Mouse (Mus musculus) forebrain, postnatal 0 days (tissue): ENCODE measurements around the gene Iqschfp. TPM values are rescaled to one million over a fixed set of nuclear protein-coding genes. Genes with fewer than 3 reads are reported as not detected.

Experiments used
- ATAC-seq: fragments of 200-750 bp; cut with Nextera tagmentation; 2 replicates; pipeline ENCODE4 v1.8.0; 2017; ENCODE audit warnings: mild to moderate bottlenecking, moderate library complexity
- DNase-seq: peaks from one replicate; pipeline ENCODE4 v3.0.0-alpha.2; 2015
- H3K27ac ChIP-seq: fragments of 300-500 bp; sonication (generic); 2 replicates; pipeline ENCODE4 v1.5.1; 2014; ENCODE audit warnings: low read depth, mild to moderate bottlenecking, antibody characterized with exemption, low read length, moderate library complexity, mixed read lengths
- H3K27me3 ChIP-seq: fragments of 300-500 bp; sonication (generic); 2 replicates; pipeline ENCODE4 v1.6.1; 2014; ENCODE audit warnings: mild to moderate bottlenecking, low read length, mixed read lengths; ENCODE audit not compliant: insufficient read depth
- H3K36me3 ChIP-seq: fragments of 300-500 bp; sonication (generic); 2 replicates; pipeline ENCODE4 v1.6.1; 2014; ENCODE audit warnings: mild to moderate bottlenecking, moderate library complexity; ENCODE audit not compliant: insufficient read depth
- H3K4me1 ChIP-seq: fragments of 300-500 bp; sonication (generic); 2 replicates; pipeline ENCODE4 v1.6.1; 2014; ENCODE audit warnings: antibody characterized with exemption; ENCODE audit not compliant: insufficient read depth
- H3K4me2 ChIP-seq: fragments of 300-500 bp; sonication (generic); 2 replicates; pipeline ENCODE4 v1.6.1; 2014; ENCODE audit warnings: low read depth, mild to moderate bottlenecking, moderate library complexity
- H3K4me3 ChIP-seq: fragments of 300-500 bp; sonication (generic); 2 replicates; pipeline ENCODE4 v1.5.1; 2014; ENCODE audit warnings: low read depth, low read length, mixed read lengths
- H3K9ac ChIP-seq: fragments of 300-500 bp; sonication (generic); 2 replicates; pipeline ENCODE4 v1.6.1; 2014; ENCODE audit warnings: mild to moderate bottlenecking
- H3K9me3 ChIP-seq: fragments of 300-500 bp; sonication (generic); 2 replicates; pipeline ENCODE4 v1.6.1; 2016; ENCODE audit warnings: low read length
- CTCF ChIP-seq: sonication (generic); IDR thresholded peaks from 2 replicates; pipeline ENCODE4 v1.5.1; 2016; ENCODE audit warnings: antibody characterized with exemption, control low read depth, low read depth
- WGBS: fragments of 180-500 bp; shearing (Covaris S2); extraction: QIAGEN DNeasy Blood & Tissue Kit; methylation state at CpG from one replicate; pipeline ENCODE4 v1.1.7; 2014; 5-methylcytosine and 5-hydroxymethylcytosine counted together
- polyA plus RNA-seq: library from polyadenylated mRNA; unstranded; fragments of >200 nt; fragmentation: Nextera tagmentation; extraction: Ambion mirVana; gene quantifications from 2 replicates; pipeline ENCODE4 v1.2.1, GENCODE M21; 2015
- total RNA-seq: library from RNA; depleted of rRNA; stranded (reverse); fragments of >200 nt; gene quantifications from 2 replicates; pipeline ENCODE4 v1.2.3, GENCODE M21; 2014

The Iqschfp gene
- total and polyA plus RNA-seq, 2 experiments from 2014 or later = 6.6 to 8.8 TPM

GRCm38 (mm10) chr3:68510872-68511271, 618.8 kb downstream of the Iqschfp start:
- Histone ChIP-seq H3K9me3 (no peaks in the 10 kb centered on the region), H3K4me1 (no peaks in the 10 kb centered on the region; the same call in 1 of the 2 replicates), H3K36me3 (no peaks in the 10 kb centered on the region), H3K27ac (no peak overlapping the region), H3K9ac (no peak overlapping the region), H3K27me3 (no peaks in the 10 kb centered on the region), H3K4me3 (no peak overlapping the region), H3K4me2 (no peak overlapping the region)
- 83% methylated on average over 5 of the region's 5 CpGs for WGBS
- TF ChIP-seq CTCF = no peak
- DNase-seq = no peak
- ATAC-seq = no peak

GRCm38 (mm10) chr3:68511744-68512143, 619.7 kb downstream of the Iqschfp start:
- no peak for TF ChIP-seq CTCF
- no peak overlapping the region for H3K4me3 ChIP-seq
- DNase-seq (no peak), ATAC-seq (no peak)
- H3K27me3 ChIP-seq = no peaks in the 10 kb centered on the region
- peaks cover 3% of the 10 kb centered on the region; the same call in 1 of the 2 replicates for H3K4me1 ChIP-seq
- WGBS = 79% methylated on average over 4 of the region's 4 CpGs
- no peak overlapping the region for H3K4me2 ChIP-seq
- H3K27ac ChIP-seq = no peak overlapping the region
- no peaks in the 10 kb centered on the region for H3K9me3 ChIP-seq
- H3K9ac ChIP-seq = no peak overlapping the region
- H3K36me3 ChIP-seq = no peaks in the 10 kb centered on the region

- ATAC-seq = peak; percentile 72; the same call in 1 of the 2 replicates
- H3K27me3 ChIP-seq = no peaks in the 10 kb centered on the region
- no peak for DNase-seq
- no peak overlapping the region for H3K4me2 ChIP-seq
- H3K36me3 ChIP-seq = no peaks in the 10 kb centered on the region
- H3K9ac ChIP-seq = no peak overlapping the region
- TF ChIP-seq CTCF = no peak
- H3K27ac ChIP-seq = no peak overlapping the region
- H3K4me1 ChIP-seq = peaks cover 3% of the 10 kb centered on the region; the same call in 1 of the 2 replicates
- WGBS = 68% methylated on average over 11 of the region's 11 CpGs
- H3K4me3 ChIP-seq = no peak overlapping the region
- H3K9me3 ChIP-seq = no peaks in the 10 kb centered on the region
Observed at GRCm38 (mm10) chr3:68512327-68512726, 620.3 kb downstream of the Iqschfp start.

GRCm38 (mm10) chr3:68513340-68514119, 621.5 kb downstream of the Iqschfp start:
- Histone ChIP-seq H3K9me3 (no peaks in the 10 kb centered on the region), H3K4me2 (no peak overlapping the region), H3K27ac (no peak overlapping the region), H3K4me1 (peaks cover 3% of the 10 kb centered on the region; the same call in 1 of the 2 replicates), H3K9ac (no peak overlapping the region), H3K4me3 (no peak overlapping the region), H3K27me3 (no peaks in the 10 kb centered on the region), H3K36me3 (no peaks in the 10 kb centered on the region)
- ATAC-seq (peak; percentile 60), DNase-seq (no peak)
- no peak for TF ChIP-seq CTCF
- whole genome bisulfite sequencing = 36% methylated on average over 7 of the region's 7 CpGs

GRCm38 (mm10) chr3:68514120-68514497, 622.1 kb downstream of the Iqschfp start:
- Histone ChIP-seq H3K9ac (no peak overlapping the region), H3K27ac (no peak overlapping the region), H3K36me3 (no peaks in the 10 kb centered on the region), H3K4me2 (no peak overlapping the region), H3K27me3 (no peaks in the 10 kb centered on the region), H3K4me3 (no peak overlapping the region), H3K4me1 (peaks cover 3% of the 10 kb centered on the region; the same call in 1 of the 2 replicates), H3K9me3 (no peaks in the 10 kb centered on the region)
- DNase-seq (no peak), ATAC-seq (peak; percentile 16; the same call in 1 of the 2 replicates)
- WGBS = 30% methylated on average over 3 of the region's 3 CpGs
- no peak for TF ChIP-seq CTCF

- no peak overlapping the region for H3K4me3 ChIP-seq
- H3K4me2 ChIP-seq = no peak overlapping the region
- H3K9ac ChIP-seq = no peak overlapping the region
- ATAC-seq (no peak), DNase-seq (no peak)
- H3K9me3 ChIP-seq = no peaks in the 10 kb centered on the region
- no peak overlapping the region for H3K27ac ChIP-seq
- TF ChIP-seq CTCF = no peak
- H3K27me3 ChIP-seq = no peaks in the 10 kb centered on the region
- H3K36me3 ChIP-seq = no peaks in the 10 kb centered on the region
- WGBS = 91% methylated on average over 3 of the region's 3 CpGs
- H3K4me1 ChIP-seq = 0 out of 2 replicates have a peak, but pooled peaks cover 3% of the 10 kb centered on the region
Observed at GRCm38 (mm10) chr3:68514717-68515116, 622.7 kb downstream of the Iqschfp start.

- Histone ChIP-seq H3K9me3 (no peaks in the 10 kb centered on the region), H3K27ac (no peak overlapping the region), H3K4me2 (no peak overlapping the region), H3K27me3 (no peaks in the 10 kb centered on the region), H3K4me1 (0 out of 2 replicates have a peak, but pooled peaks cover 3% of the 10 kb centered on the region), H3K4me3 (no peak overlapping the region), H3K9ac (no peak overlapping the region), H3K36me3 (no peaks in the 10 kb centered on the region)
- DNase-seq (no peak), ATAC-seq (no peak; the same call in 1 of the 2 replicates)
- no peak for TF ChIP-seq CTCF
- WGBS = 50% methylated on average over 12 of the region's 12 CpGs
Observed at GRCm38 (mm10) chr3:68516393-68517081, 624.5 kb downstream of the Iqschfp start.
